Mouse (Mus musculus): ENCODE measurements around the gene Mfsd7a. TPM values are rescaled to one million over a fixed set of nuclear protein-coding genes. Genes with fewer than 3 reads are reported as not detected.

The Mfsd7a gene
- polyA plus RNA-seq (2012; rRNA removed) = 0.64 and 0.69 TPM in 2 replicates

GRCm38 (mm10) chr5:108448785-108449668 lies at the start of gene Mfsd7a:
Gene Mfsd7a (minus strand): TSS chr5:108448891.

GRCm38 (mm10) chr5:108461082-108462065 lies 12.7 kb upstream of the Mfsd7a start, which contains the start of gene Pcgf3:
Gene Pcgf3 (plus strand): TSS chr5:108461232.

DNA sequence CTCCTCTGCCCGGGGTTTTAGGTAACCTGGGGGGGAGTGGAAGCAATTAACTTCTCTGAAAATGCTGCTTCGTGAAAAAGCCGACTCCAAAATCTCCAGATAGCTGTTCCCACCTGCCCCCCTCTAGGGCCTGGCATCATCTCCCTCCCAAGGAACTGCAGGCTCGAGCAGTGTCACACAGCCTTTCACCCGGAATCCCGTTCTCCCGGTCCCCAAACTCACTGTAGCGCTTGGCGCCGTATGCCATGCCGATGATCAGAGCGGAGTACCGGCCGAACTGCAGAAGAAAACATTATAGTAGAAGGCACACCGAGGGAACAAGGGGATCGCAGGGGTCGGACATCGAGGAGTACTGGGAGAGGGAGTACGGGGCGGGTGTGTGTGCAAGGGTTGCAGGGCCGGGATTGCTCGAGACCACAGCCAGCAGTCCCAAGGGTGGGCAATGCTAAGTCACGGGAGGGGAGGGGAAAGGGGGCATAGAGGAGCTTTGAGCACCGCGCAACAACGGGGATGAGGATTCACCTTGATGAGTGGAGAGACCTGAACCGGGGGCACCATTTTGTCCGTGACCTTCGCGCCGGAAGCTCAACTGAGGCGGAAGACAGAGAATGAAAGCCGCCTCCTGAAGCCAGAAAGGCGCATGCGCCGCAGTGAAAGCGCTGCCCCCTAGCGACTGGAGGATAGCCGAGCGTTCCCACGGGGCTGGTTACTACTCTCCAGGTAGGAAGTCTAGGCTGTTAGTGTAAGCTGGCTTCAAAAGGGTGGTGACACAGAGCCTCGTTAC lies 14.7 kb downstream of the Mfsd7a start, which contains the start of gene Atp5k:
Gene Atp5k (minus strand): TSS at position 645 of the 784 bp plus-strand sequence.

Other genes starting within 250 kb of the Mfsd7a start
- 33.6 and 37.9 TPM in 2 replicates for gene Dr1, start 180.0 kb downstream of the Mfsd7a start, polyA plus RNA-seq (2012; rRNA removed)
- 5.7 and 6.2 TPM in 2 replicates for gene Pigg, start 136.3 kb downstream of the Mfsd7a start, polyA plus RNA-seq (2012; rRNA removed)
- gene Gm42517, start 81.0 kb downstream of the Mfsd7a start, polyA plus RNA-seq (2012; rRNA removed) = 26.8 and 28.5 TPM in 2 replicates
- gene Pde6b, start 60.5 kb downstream of the Mfsd7a start, polyA plus RNA-seq (2012; rRNA removed) = 0.03 TPM in 1 of 2 replicates, not detected in the other
- gene Atp5k, start 14.4 kb downstream of the Mfsd7a start, polyA plus RNA-seq (2012; rRNA removed) = 217 and 232 TPM in 2 replicates
- gene Pcgf3, start 12.3 kb upstream of the Mfsd7a start, polyA plus RNA-seq (2012; rRNA removed) = 30.9 and 34.2 TPM in 2 replicates
- gene Cplx1, start 101.1 kb upstream of the Mfsd7a start, polyA plus RNA-seq (2012; rRNA removed) = 34.0 and 34.5 TPM in 2 replicates
- gene Gak, start 180.9 kb upstream of the Mfsd7a start, polyA plus RNA-seq (2012; rRNA removed) = 60.7 and 61.0 TPM in 2 replicates
- gene Tmem175, start 180.9 kb upstream of the Mfsd7a start, polyA plus RNA-seq (2012; rRNA removed) = 31.7 and 33.5 TPM in 2 replicates
- gene Idua, start 211.4 kb upstream of the Mfsd7a start, polyA plus RNA-seq (2012; rRNA removed) = 14.8 and 15.1 TPM in 2 replicates
- 71.8 and 73.1 TPM in 2 replicates for gene Dgkq, start 220.8 kb upstream of the Mfsd7a start, polyA plus RNA-seq (2012; rRNA removed)
- 4.0 and 4.2 TPM in 2 replicates for gene Slc26a1, start 226.7 kb upstream of the Mfsd7a start, polyA plus RNA-seq (2012; rRNA removed)
- 13.7 and 18.8 TPM in 2 replicates for gene Fgfrl1, start 243.5 kb upstream of the Mfsd7a start, polyA plus RNA-seq (2012; rRNA removed)

All from central nervous system, embryonic 18 days (tissue).